Mouse (Mus musculus) hindlimb bud, embryonic 11.5 days (tissue): Measurements from ENCODE around the gene Ucn3.
"Not testable (repeated sequence)": the region's sequence is repeated elsewhere in the genome, so short reads cannot be mapped to it uniquely, and the experiment has no call there.

Experiments used
- DNase-seq: peaks from one replicate; pipeline ENCODE4 v3.0.0-alpha.2; 2012; ENCODE audit warnings: low read depth, low spot score; ENCODE audit errors: extremely low spot score

The Ucn3 gene

GRCm38 (mm10) chr13:3945249-3945648, at the start of gene Ucn3:
Ucn3 (minus strand) TSS chr13:3945349.
- DNase-seq = no peak

GRCm38 (mm10) chr13:3992081-3992480, 46.9 kb upstream of the Ucn3 start:
- DNase-seq = no peak

DNA sequence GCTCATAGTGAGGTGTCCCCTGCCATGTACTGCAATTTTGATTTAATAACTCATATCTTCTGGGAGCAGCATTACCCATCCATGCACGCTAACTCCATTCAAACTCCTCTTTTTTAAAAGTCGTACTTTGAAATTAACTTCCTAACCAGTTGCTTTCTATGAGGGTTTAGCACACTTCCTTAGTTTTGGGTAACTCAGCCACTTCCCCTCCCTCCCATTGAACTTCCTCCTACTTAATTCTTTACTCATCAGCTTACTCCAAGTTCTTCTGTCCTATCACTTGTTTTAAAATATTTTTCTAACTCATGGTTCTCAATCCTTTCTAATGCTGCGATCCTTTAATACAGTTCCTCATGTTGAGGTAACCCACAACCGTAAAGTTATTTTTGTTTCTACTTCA, 23.7 kb upstream of the Ucn3 start:
- no peak for DNase-seq

GRCm38 (mm10) chr13:3951198-3951914, 6.2 kb upstream of the Ucn3 start:
- DNase-seq = no peak

DNA sequence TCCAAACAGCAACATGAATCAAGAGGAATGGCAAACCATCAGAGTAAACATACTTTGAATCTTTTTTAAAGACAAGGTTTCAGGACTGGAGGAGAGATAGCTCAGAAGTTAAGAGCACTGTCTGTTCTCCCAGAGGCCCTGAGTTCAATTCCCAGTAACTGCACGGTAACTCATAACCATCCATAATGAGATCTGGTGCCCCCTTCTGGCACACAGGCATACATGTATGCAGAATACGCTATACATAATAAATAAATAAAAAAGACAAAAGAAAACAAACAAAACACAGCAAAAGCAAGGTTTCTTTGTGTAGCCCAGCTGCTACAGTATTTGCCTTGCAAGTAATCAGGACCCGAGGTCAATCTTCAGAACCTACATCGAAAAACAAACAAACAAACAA, 4.3 kb upstream of the Ucn3 start:
- no peak for DNase-seq

DNA sequence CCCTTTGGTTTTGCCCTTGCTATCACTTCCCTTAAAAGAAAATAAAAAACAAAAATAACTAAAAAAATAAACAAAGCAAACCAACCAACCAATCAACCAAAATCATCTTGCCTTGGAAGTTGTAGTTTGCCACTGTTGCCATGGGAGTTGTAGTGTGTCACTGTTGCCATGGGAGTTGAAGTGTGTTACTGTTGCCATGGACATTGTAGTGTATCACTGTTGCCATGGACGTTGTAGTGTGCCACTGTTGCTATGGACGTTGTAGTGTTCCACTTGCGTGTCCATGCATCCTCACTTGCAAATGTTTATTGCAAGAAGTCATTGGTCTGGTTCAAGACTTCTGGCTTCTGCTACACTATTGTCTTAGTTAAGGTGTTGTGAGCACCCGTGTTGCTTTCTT, 2.1 kb upstream of the Ucn3 start:
- DNase-seq = no peak

DNA sequence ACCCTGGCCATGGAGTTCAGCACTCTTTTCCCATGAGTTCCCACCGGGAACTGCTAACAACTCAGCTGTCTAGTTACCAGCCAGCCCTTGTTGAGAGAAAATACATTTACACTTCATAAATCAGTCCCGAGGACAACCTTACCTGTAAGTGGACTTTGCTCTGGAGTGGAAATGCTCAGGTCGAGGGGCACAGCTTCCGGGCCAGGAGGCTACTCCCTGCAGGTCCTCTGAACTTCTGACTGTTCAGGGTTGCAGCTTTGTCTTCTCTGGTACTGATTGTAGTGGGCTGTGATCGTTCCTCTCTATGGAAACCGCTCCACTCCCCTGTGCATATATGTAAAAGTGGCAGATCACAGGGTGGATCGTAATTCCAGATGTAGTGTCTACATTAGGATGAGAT, 450 bp downstream of the Ucn3 start:
- no peak for DNase-seq

- DNase-seq = no peak
These were observed 19.1 kb downstream of the Ucn3 start for GRCm38 (mm10) chr13:3926046-3926445.

DNA sequence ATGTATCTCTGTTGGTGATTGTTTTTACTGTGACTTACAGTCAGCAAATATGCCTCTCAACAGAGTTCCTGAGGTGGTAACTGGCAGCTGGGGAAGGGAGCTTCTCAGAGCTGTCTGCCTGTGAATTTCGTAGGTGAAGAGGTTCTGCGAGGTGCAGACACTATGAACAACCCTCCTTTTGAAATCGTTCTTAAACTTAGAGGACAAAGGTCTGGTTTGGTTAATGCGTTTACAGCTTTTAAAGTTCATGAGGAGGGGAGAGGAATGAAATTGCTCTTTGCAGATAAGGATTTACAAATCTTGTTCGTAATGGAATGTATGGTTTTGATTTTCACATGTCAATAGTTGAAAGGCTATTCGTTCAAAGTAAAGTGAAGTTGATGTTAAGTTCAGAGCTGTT, 19.5 kb downstream of the Ucn3 start:
- DNase-seq = no peak

DNA sequence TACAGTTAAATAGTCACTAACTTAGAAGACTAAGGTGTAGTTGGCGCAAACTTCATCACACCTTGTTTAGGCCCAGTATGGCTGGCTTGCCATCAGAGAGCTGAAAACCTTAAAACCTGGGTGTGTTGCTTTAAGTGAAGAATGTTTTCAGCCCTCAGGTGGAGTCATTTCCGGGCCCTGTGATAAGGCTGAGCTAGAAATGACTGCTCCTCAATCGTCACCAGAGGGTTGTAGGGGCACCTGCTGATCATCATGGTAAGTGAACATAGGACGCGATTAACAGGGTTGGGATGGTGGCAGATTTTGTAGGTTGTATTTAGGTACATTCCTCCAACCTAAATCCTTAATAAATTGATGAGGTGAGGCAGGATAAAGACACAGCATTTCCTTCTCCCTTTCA, 20.7 kb downstream of the Ucn3 start:
- no peak for DNase-seq

GRCm38 (mm10) chr13:3917571-3918311, 27.4 kb downstream of the Ucn3 start, which contains the start of the genes Net1 and Tubal3:
Net1 (minus strand) TSS chr13:3918220.
Tubal3 (plus strand) TSS chr13:3918274.
- peak; percentile 71 for DNase-seq

GRCm38 (mm10) chr13:3913504-3913903, 31.6 kb downstream of the Ucn3 start:
- no peak for DNase-seq

DNA sequence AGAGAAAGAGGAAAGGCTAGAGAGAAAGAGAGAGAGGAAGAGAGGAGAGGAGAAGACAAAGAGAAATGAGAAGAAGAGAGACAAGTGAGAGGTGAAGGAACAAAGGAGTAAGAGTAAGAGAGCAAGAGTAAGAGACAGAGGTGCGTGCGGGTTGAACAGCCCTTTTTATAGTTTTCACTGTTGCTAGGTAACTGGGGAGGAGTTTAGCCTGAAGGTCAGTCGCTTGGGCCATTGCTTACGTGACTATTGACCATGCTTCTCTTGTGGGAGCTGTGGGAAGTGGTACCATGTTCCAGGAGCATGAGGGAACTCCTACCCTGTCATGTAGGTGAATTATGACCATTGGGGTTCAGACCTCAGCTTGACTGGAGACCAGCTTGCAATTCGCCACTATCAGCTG, 34.8 kb downstream of the Ucn3 start:
- no peak for DNase-seq

DNA sequence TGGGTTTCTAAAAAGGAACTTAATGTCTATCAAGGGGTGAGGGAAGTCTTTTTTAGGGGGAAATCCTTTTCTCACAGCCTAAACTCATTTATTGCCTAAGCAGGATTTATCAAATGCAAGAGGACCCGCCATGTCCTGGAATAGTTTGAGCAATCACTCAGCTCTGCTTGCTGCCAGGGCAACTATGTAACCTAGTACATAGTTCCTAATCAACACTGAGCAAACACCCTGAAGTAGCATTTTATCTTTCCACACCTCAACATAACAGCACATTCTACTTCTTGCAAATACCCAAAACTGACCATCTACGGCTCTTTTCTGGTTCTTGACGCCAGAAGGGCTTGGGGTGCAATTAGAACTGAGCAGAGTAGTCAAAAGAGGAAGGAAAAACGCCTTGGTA, 36.9 kb downstream of the Ucn3 start:
- no peak for DNase-seq

DNA sequence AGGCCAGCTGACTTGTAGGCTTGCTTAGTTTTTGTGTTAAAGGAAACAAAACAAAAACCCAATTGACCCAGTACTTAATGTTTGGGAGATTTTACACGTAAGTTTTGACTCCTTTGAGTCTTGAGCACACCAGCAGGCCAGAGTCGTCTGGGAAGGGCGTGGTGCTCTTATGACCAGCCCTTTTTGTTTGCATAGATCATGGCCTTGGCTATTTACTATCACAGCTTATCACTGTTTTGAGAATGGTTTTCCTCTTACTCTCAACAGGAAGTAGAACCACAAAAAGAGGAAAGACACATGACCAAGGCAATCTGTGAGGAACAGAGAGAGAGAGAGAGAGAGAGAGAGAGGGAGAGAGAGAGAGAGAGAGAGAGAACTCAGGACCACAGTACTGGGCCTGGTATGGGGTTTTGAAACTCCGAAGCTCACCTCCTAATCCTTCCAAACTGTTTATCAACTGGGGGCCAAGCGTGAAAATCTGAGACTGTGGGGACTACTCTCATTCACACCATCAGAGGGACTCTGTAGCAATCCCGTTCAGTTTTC, 37.9 kb downstream of the Ucn3 start:
- no peak for DNase-seq

DNA sequence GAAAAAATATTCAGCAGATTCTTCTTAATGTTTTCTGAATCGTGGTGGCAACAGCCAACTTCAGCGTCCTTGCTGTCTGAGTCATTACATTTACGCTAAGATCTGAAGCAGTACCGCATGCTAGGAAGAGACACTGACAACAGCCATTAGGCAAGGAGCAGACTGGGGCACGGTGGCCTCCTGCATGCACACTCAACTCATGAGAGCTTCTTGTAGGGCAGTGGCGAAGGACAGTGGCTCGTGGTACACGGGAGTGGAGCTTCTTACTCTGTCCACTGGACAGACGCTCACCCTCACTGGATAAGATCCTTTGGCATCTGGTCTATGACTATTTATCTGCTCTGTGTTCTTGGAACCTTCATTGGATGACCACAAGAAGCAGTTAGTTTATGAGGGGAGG, 45.8 kb downstream of the Ucn3 start:
- DNase-seq = no peak

GRCm38 (mm10) chr13:3898202-3898601, 46.9 kb downstream of the Ucn3 start:
- DNase-seq = not testable (repeated sequence)

GRCm38 (mm10) chr13:3896913-3897312, 48.2 kb downstream of the Ucn3 start:
- peak; percentile 75 for DNase-seq

DNA sequence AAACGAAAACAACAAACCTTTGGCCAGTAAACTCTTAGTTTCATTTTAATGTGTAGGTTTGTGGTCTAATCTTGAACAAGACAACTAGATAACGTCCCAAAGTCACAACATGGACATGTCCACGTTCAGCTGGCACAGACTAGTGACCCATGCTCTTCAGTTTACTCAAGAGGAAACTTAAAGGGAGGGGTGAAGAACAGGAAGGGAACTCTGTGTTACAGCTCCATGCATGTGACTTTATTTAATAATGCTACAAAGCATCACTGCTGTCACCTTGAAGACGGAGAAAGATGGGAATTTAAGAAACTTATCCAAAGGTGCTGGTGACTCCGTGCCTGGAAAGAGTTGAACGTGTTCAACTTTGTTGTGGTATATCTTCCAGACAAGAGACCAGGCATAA, 49.1 kb downstream of the Ucn3 start:
- DNase-seq = no peak

DNA sequence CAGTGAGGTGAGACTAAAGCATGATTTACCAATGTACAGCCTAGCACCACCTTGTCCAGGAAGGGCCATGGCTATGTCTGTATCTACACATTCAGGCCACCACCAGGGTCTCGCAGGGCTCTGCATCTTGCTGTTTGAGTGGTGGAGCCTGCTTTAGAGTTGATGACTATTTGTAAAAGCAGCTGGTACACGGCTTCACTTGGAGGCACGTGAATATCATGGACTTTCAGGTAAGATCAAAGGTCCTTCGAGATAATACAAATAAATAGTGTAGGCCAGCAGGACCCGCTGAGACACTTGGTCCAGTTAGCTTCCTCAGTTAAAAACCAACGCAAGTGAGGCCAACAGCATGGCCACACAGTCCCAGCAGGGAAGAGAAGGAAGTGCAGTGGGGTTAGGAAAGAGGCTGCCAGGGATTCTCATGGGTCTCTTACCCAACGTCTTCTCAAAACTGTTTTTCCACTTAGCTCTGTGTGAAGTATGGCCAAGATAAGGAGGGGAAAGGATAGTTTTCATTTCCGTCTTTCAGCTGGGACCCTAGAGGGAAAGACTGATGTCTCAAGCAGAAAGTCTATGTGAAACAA, 49.7 kb downstream of the Ucn3 start:
- no peak for DNase-seq

DNA sequence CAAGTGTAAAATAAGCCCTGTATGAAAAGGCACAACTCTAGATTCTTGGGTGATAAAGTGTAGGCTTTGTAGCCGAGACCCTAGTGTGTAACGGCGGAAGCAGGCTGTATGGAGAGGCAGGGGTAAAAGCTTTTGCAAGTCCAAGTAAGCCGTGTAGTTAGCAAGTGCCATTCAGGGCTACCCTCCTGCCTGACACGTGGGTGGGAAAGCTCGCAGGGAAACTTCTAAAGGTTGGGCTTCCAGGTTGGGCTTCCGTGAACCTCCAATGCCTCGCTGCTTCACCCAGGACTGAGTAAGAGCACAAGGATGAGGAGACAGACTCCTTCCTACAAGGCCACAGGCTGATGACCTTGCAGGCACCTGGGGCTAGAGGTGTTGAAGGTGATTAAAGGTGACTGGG, 50.6 kb downstream of the Ucn3 start:
- no peak for DNase-seq
